Mouse (Mus musculus) lung, embryonic 15.5 days (tissue): ENCODE measurements around the gene Arnt2. TPM values are rescaled to one million over a fixed set of nuclear protein-coding genes. Genes with fewer than 3 reads are reported as not detected.
A peak's percentile ranks its signal among the peaks of the same experiment; 100 is the strongest.

Source experiments
- ATAC-seq: fragments of 200-750 bp; cut with Nextera tagmentation; 2 replicates; pipeline ENCODE4 v1.8.0; 2017; ENCODE audit warnings: moderate number of reproducible peaks, borderline replicate concordance; ENCODE audit not compliant: low FRiP score, low TSS enrichment; ENCODE audit errors: extremely low read depth
- H3K27ac ChIP-seq: fragments of 300-500 bp; sonication (generic); 2 replicates; pipeline ENCODE4 v1.5.1; 2015; ENCODE audit warnings: moderate library complexity, mild to moderate bottlenecking, inconsistent platforms
- H3K27me3 ChIP-seq: fragments of 300-500 bp; sonication (generic); 2 replicates; pipeline ENCODE4 v1.6.1; 2015; ENCODE audit warnings: inconsistent platforms
- H3K36me3 ChIP-seq: fragments of 300-500 bp; sonication (generic); 2 replicates; pipeline ENCODE4 v1.6.1; 2015; ENCODE audit warnings: inconsistent platforms
- H3K4me1 ChIP-seq: fragments of 300-500 bp; sonication (generic); 2 replicates; pipeline ENCODE4 v1.6.1; 2015; ENCODE audit warnings: inconsistent platforms
- H3K4me2 ChIP-seq: fragments of 300-500 bp; sonication (generic); 2 replicates; pipeline ENCODE4 v1.6.1; 2015; ENCODE audit warnings: inconsistent platforms, mild to moderate bottlenecking, moderate library complexity
- H3K4me3 ChIP-seq: fragments of 300-500 bp; sonication (generic); 2 replicates; pipeline ENCODE4 v1.5.1; 2015; ENCODE audit warnings: mild to moderate bottlenecking, inconsistent platforms
- H3K9ac ChIP-seq: fragments of 300-500 bp; sonication (generic); 2 replicates; pipeline ENCODE4 v1.6.1; 2015; ENCODE audit warnings: inconsistent platforms
- H3K9me3 ChIP-seq: fragments of 300-500 bp; sonication (generic); 2 replicates; pipeline ENCODE4 v1.6.1; 2016; ENCODE audit warnings: inconsistent platforms
- WGBS: fragments of 180-500 bp; shearing (Covaris S2); methylation state at CpG from one replicate; pipeline ENCODE4 v1.1.7; 2015; 5-methylcytosine and 5-hydroxymethylcytosine counted together
- polyA plus RNA-seq: library from polyadenylated mRNA; unstranded; fragments of >200 nt; fragmentation: Nextera tagmentation; extraction: Ambion mirVana; gene quantifications from 2 replicates; pipeline ENCODE4 v1.2.1, GENCODE M21; 2015

Gene Arnt2
- polyA plus RNA-seq, 1 experiment from 2014 or later, result 8.7 TPM

DNA sequence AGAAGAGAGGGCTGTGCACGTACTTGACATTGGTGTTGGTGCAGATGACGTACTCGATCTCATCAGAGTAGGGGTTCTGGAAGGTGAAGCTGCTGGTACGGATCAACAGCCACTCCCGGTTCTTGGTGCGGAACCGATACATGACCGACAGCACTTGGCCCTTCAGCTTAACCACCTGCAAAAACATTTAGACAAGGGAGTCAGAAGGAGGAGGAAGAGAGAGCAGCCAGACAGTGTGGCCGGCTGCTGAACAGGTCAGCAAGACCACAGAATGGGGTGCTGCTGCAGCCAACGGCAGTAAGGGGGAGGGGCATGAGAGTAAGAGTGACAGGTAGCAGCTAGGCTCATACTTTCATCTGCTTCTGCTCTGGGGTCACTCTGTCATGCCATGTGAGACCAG, 134.7 kb downstream of the Arnt2 start:
- Histone ChIP-seq H3K9ac (no peak overlapping the region), H3K27me3 (no peaks in the 10 kb centered on the region), H3K9me3 (no peaks in the 10 kb centered on the region), H3K4me2 (no peak overlapping the region), H3K4me3 (no peak overlapping the region), H3K4me1 (peaks cover 5% of the 10 kb centered on the region; the same call in 1 of the 2 replicates), H3K27ac (no peak overlapping the region), H3K36me3 (no peaks in the 10 kb centered on the region)
- no peak for ATAC-seq
- WGBS, result 80% methylated on average over 10 of the region's 10 CpGs

DNA sequence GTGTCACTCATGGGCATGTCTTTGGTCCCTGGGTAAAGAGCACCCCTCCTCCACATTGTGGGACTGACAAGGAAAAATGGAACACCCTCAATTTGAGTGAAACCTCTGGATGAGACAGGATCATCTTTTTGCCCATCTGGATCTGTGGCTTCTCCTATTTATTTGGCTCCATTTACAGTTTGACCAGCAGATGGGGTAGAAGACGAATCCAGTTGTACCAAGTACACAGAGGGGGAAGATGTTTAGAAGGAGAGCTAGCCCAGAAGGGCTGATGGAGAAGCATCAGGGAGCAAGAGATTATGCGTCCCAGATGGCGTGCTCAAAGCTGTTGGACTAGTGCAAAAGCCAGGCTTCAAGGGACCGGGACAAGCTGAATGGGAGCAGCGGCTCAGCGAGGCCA, 136.0 kb downstream of the Arnt2 start:
- Histone ChIP-seq H3K27ac (no peak overlapping the region), H3K4me1 (peaks cover 5% of the 10 kb centered on the region; the same call in 1 of the 2 replicates), H3K9me3 (no peaks in the 10 kb centered on the region), H3K4me3 (no peak overlapping the region), H3K36me3 (no peaks in the 10 kb centered on the region), H3K9ac (no peak overlapping the region), H3K27me3 (no peaks in the 10 kb centered on the region), H3K4me2 (no peak overlapping the region)
- 77% methylated on average over 6 of the region's 6 CpGs for WGBS
- ATAC-seq, result no peak

- peaks cover 5% of the 10 kb centered on the region; the same call in 1 of the 2 replicates for H3K4me1 ChIP-seq
Measured at GRCm38 (mm10) chr7:84272206-84272818, 137.7 kb downstream of the Arnt2 start.

DNA sequence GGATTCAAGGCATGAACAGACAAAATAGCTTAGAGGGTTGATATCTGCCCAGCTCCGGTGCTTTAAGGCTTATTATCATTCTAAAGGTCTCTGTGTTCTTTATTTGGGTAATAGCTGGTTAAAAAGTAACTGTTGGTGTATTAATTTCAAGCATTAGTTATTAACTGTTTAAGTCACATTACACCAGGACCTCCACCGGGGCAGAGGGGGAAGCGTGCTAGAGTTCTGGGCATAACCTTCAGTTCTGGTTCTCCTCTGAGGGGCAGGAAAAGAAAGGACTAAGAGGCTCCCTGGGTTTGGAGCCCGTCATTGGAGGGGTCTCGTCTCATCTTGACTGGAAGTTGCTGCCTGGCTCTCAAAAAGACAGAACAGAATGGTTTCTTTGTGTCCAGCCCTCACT, 138.5 kb downstream of the Arnt2 start:
- H3K27ac ChIP-seq, result peak overlapping the region; percentile 60
- no peak for ATAC-seq
- H3K4me2 ChIP-seq, result no peak overlapping the region
- no peak overlapping the region for H3K9ac ChIP-seq
- H3K4me3 ChIP-seq, result no peak overlapping the region
- no peaks in the 10 kb centered on the region; the same call in 1 of the 2 replicates for H3K36me3 ChIP-seq
- peaks cover 5% of the 10 kb centered on the region; the same call in 1 of the 2 replicates for H3K4me1 ChIP-seq
- no peaks in the 10 kb centered on the region for H3K27me3 ChIP-seq
- 90% methylated on average over 5 of the region's 5 CpGs for WGBS
- H3K9me3 ChIP-seq, result no peaks in the 10 kb centered on the region

More at GRCm38 (mm10) chr7:84272206-84272818, 137.7 kb downstream of the Arnt2 start:
- peak; percentile 93 for ATAC-seq
- H3K27ac ChIP-seq, result peak overlapping the region; percentile 60
- no peaks in the 10 kb centered on the region; the same call in 1 of the 2 replicates for H3K36me3 ChIP-seq
- no peaks in the 10 kb centered on the region for H3K9me3 ChIP-seq
- H3K4me2 ChIP-seq, result no peak overlapping the region
- no peak overlapping the region for H3K9ac ChIP-seq
- no peak overlapping the region for H3K4me3 ChIP-seq
- WGBS, result 19% methylated on average over 7 of the region's 7 CpGs
- no peaks in the 10 kb centered on the region for H3K27me3 ChIP-seq

GRCm38 (mm10) chr7:84263466-84263865, 146.5 kb downstream of the Arnt2 start:
- H3K9ac ChIP-seq, result no peak overlapping the region
- no peaks in the 10 kb centered on the region for H3K4me1 ChIP-seq
- WGBS, result 88% methylated on average over 4 of the region's 4 CpGs
- H3K4me3 ChIP-seq, result no peak overlapping the region
- no peaks in the 10 kb centered on the region for H3K9me3 ChIP-seq
- no peaks in the 10 kb centered on the region; the same call in 1 of the 2 replicates for H3K36me3 ChIP-seq
- no peak for ATAC-seq
- H3K27ac ChIP-seq, result no peak overlapping the region
- no peaks in the 10 kb centered on the region for H3K27me3 ChIP-seq
- H3K4me2 ChIP-seq, result no peak overlapping the region

GRCm38 (mm10) chr7:84261341-84261740, 148.6 kb downstream of the Arnt2 start:
- WGBS, result 61% methylated on average over 6 of the region's 6 CpGs
- H3K27me3 ChIP-seq, result no peaks in the 10 kb centered on the region
- H3K4me3 ChIP-seq, result no peak overlapping the region
- H3K36me3 ChIP-seq, result no peaks in the 10 kb centered on the region; the same call in 1 of the 2 replicates
- H3K9me3 ChIP-seq, result no peaks in the 10 kb centered on the region
- H3K4me1 ChIP-seq, result peaks cover 3% of the 10 kb centered on the region; the same call in 1 of the 2 replicates
- H3K4me2 ChIP-seq, result no peak overlapping the region
- H3K9ac ChIP-seq, result no peak overlapping the region
- ATAC-seq, result no peak; the same call in 1 of the 2 replicates
- no peak overlapping the region for H3K27ac ChIP-seq

DNA sequence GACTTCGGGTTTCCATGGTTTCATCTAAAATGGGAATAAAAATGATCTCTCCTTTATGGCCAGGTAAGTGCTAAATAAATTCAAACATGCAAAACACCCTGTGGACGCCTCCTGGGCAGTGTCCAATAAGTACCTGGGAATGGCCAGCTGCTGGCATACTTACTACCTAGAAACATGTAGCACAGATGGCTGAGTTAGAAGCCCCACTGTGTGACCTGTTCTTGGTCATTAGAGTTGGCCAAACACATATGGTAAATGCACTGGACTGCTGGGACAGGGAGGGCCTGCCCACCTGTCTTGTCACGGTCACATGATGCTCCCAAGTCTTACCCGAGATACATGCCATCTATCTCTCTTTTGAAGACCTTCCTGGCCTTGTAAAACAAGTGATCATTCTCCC, 149.6 kb downstream of the Arnt2 start:
- H3K9ac ChIP-seq, result no peak overlapping the region
- H3K4me3 ChIP-seq, result no peak overlapping the region
- ATAC-seq, result no peak
- 86% methylated on average over 4 of the region's 4 CpGs for WGBS
- H3K36me3 ChIP-seq, result no peaks in the 10 kb centered on the region; the same call in 1 of the 2 replicates
- H3K4me2 ChIP-seq, result no peak overlapping the region
- no peak overlapping the region for H3K27ac ChIP-seq
- no peaks in the 10 kb centered on the region for H3K9me3 ChIP-seq
- H3K27me3 ChIP-seq, result no peaks in the 10 kb centered on the region
- H3K4me1 ChIP-seq, result peaks cover 6% of the 10 kb centered on the region; the same call in 1 of the 2 replicates

- peaks cover 13% of the 10 kb centered on the region; the same call in 1 of the 2 replicates for H3K4me1 ChIP-seq
- no peaks in the 10 kb centered on the region for H3K27me3 ChIP-seq
- no peak overlapping the region for H3K27ac ChIP-seq
- no peaks in the 10 kb centered on the region; the same call in 1 of the 2 replicates for H3K36me3 ChIP-seq
- H3K4me2 ChIP-seq, result no peak overlapping the region
- 72% methylated on average over 4 of the region's 4 CpGs for WGBS
- ATAC-seq, result no peak
- no peak overlapping the region for H3K4me3 ChIP-seq
- H3K9ac ChIP-seq, result no peak overlapping the region
- no peaks in the 10 kb centered on the region for H3K9me3 ChIP-seq
Measured at GRCm38 (mm10) chr7:84259309-84259985, 150.5 kb downstream of the Arnt2 start.

DNA sequence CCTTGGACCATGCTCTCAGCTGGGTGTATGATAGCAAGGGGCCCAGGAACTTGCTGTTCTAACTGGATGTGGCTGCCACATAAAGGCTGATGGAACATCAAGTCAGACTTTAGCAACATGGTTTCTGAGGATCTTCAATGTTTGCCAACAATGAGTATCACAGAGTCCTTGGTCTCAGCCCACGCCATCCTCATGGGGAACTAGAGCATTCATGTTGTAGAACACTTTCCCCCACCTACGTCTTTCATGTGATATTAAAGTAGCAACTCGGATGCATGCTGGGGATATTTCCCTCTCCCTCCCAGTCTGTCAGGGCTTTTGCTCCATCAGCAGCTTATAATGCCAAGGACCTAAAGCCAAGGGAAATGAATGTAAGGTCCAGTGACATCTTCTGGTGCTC, 153.3 kb downstream of the Arnt2 start:
- 87% methylated on average over 3 of the region's 3 CpGs for WGBS
- Histone ChIP-seq H3K4me3 (no peak overlapping the region), H3K27me3 (no peaks in the 10 kb centered on the region), H3K9ac (no peak overlapping the region), H3K27ac (no peak overlapping the region; the same call in 1 of the 2 replicates), H3K4me2 (no peak overlapping the region), H3K36me3 (no peaks in the 10 kb centered on the region), H3K9me3 (no peaks in the 10 kb centered on the region), H3K4me1 (peaks cover 21% of the 10 kb centered on the region; the same call in 1 of the 2 replicates)
- ATAC-seq, result no peak

- no peak overlapping the region; the same call in 1 of the 2 replicates for H3K27ac ChIP-seq
- H3K36me3 ChIP-seq, result no peaks in the 10 kb centered on the region
- no peak for ATAC-seq
- H3K4me1 ChIP-seq, result peaks cover 21% of the 10 kb centered on the region; the same call in 1 of the 2 replicates
- H3K4me3 ChIP-seq, result no peak overlapping the region
- H3K4me2 ChIP-seq, result no peak overlapping the region
- no peak overlapping the region for H3K9ac ChIP-seq
- WGBS, result 26% methylated on average over 1 of the region's 1 CpGs
- H3K27me3 ChIP-seq, result no peaks in the 10 kb centered on the region
- H3K9me3 ChIP-seq, result no peaks in the 10 kb centered on the region
Measured at GRCm38 (mm10) chr7:84256245-84256644, 153.7 kb downstream of the Arnt2 start.

- peak; percentile 2; the same call in 1 of the 2 replicates for ATAC-seq
- no peaks in the 10 kb centered on the region for H3K9me3 ChIP-seq
- 54% methylated on average over 8 of the region's 8 CpGs for WGBS
- H3K27me3 ChIP-seq, result no peaks in the 10 kb centered on the region
- no peak overlapping the region for H3K9ac ChIP-seq
- H3K4me1 ChIP-seq, result peaks cover 21% of the 10 kb centered on the region; the same call in 1 of the 2 replicates
- no peak overlapping the region for H3K4me2 ChIP-seq
- H3K27ac ChIP-seq, result 0 out of 2 replicates have a peak overlapping the region, but pooled peaks have one; percentile 5
- H3K4me3 ChIP-seq, result no peak overlapping the region
- no peaks in the 10 kb centered on the region for H3K36me3 ChIP-seq
Measured at GRCm38 (mm10) chr7:84254916-84255315, 155.1 kb downstream of the Arnt2 start.

- no peak overlapping the region for H3K4me3 ChIP-seq
- H3K9me3 ChIP-seq, result no peaks in the 10 kb centered on the region
- peaks cover 21% of the 10 kb centered on the region; the same call in 1 of the 2 replicates for H3K4me1 ChIP-seq
- peak overlapping the region; percentile 48; the same call in 1 of the 2 replicates for H3K27ac ChIP-seq
- H3K4me2 ChIP-seq, result no peak overlapping the region
- WGBS, result 26% methylated on average over 3 of the region's 3 CpGs
- H3K27me3 ChIP-seq, result no peaks in the 10 kb centered on the region
- no peaks in the 10 kb centered on the region for H3K36me3 ChIP-seq
- ATAC-seq, result peak; percentile 78; the same call in 1 of the 2 replicates
- H3K9ac ChIP-seq, result no peak overlapping the region
Measured at GRCm38 (mm10) chr7:84254311-84254710, 155.7 kb downstream of the Arnt2 start.
